Mouse (Mus musculus) 416B (cell line): ENCODE results near the gene Tmem190.
A peak's percentile ranks its signal among the peaks of the same experiment; 100 is the strongest.
"Not testable (repeated sequence)": the region's sequence is repeated elsewhere in the genome, so short reads cannot be mapped to it uniquely, and the experiment has no call there.

ENCODE experiments used
- DNase-seq: peaks from one replicate; pipeline ENCODE4 v3.0.0; 2011; ENCODE audit warnings: low read depth

Tmem190 gene

GRCm38 (mm10) chr7:4813105-4813791 is 30.5 kb downstream of the Tmem190 start:
- peak; percentile 58 for DNase-seq

GRCm38 (mm10) chr7:4816559-4816958 is 33.8 kb downstream of the Tmem190 start:
- DNase-seq, result peak; percentile 33

- not testable (repeated sequence) for DNase-seq
Measured at GRCm38 (mm10) chr7:4820925-4821324, 38.2 kb downstream of the Tmem190 start.

GRCm38 (mm10) chr7:4821690-4822089 is 39.0 kb downstream of the Tmem190 start:
- no peak for DNase-seq

- no peak for DNase-seq
Measured at GRCm38 (mm10) chr7:4822162-4822907, 39.6 kb downstream of the Tmem190 start.

- no peak for DNase-seq
Measured at GRCm38 (mm10) chr7:4825365-4825764, 42.6 kb downstream of the Tmem190 start.

GRCm38 (mm10) chr7:4830476-4830875 is 47.7 kb downstream of the Tmem190 start:
- no peak for DNase-seq
